Mouse (Mus musculus) spleen, adult 2 months (tissue): ENCODE measurements around the gene Cym. TPM values are rescaled to one million over a fixed set of nuclear protein-coding genes. Genes with fewer than 3 reads are reported as not detected.

Experiments
- DNase-seq, 2 experiments: peaks; one replicate each; pipeline versions ENCODE4 v3.0.0 to v3.0.0-alpha.2; 2012 to 2021; ENCODE audit warnings: low spot score in 2 of 2, low read depth in 1 of 2
- H3K27ac ChIP-seq: fragments of 200-500 bp; 2 replicates; pipeline ENCODE4 v1.5.1; 2012; ENCODE audit warnings: low read length, inconsistent platforms; ENCODE audit not compliant: insufficient read depth
- H3K27me3 ChIP-seq: fragments of 200-500 bp; 2 replicates; pipeline ENCODE4 v1.6.1; 2012; ENCODE audit warnings: mild to moderate bottlenecking, moderate library complexity, low read length, inconsistent platforms; ENCODE audit not compliant: control insufficient read depth, insufficient read depth
- H3K36me3 ChIP-seq: fragments of 200-500 bp; 2 replicates; pipeline ENCODE4 v1.6.1; 2012; ENCODE audit warnings: mild to moderate bottlenecking, low read length, inconsistent platforms; ENCODE audit not compliant: control insufficient read depth, insufficient read depth
- H3K4me1 ChIP-seq: fragments of 200-500 bp; 2 replicates; pipeline ENCODE4 v1.6.1; 2011; ENCODE audit warnings: inconsistent platforms; ENCODE audit not compliant: control insufficient read depth, insufficient read depth, insufficient read length
- H3K4me3 ChIP-seq: fragments of 200-500 bp; 2 replicates; pipeline ENCODE4 v1.5.1; 2011; ENCODE audit warnings: mild to moderate bottlenecking, inconsistent platforms; ENCODE audit not compliant: insufficient read depth, insufficient read length; ENCODE audit errors: extremely low read depth
- CTCF ChIP-seq: fragments of 200-500 bp; IDR thresholded peaks from 2 replicates; pipeline ENCODE4 v1.5.1; 2011; ENCODE audit warnings: mild to moderate bottlenecking, inconsistent platforms; ENCODE audit not compliant: insufficient read depth, insufficient read length, insufficient replicate concordance; ENCODE audit errors: extremely low read depth
- POLR2A ChIP-seq: fragments of 200-500 bp; IDR thresholded peaks from 2 replicates; pipeline ENCODE4 v1.6.1; 2011; ENCODE audit warnings: low read depth, low read length, inconsistent platforms
- WGBS: fragments of 180-500 bp; shearing (Covaris S2); methylation state at CpG from one replicate; pipeline ENCODE4 v1.1.7; 2018; 5-methylcytosine and 5-hydroxymethylcytosine counted together
- polyA plus RNA-seq: library from polyadenylated mRNA; depleted of rRNA; stranded (reverse); fragments of >200 nt; gene quantifications from 2 replicates; pipeline ENCODE4 v1.2.3, GENCODE M21; 2012; rRNA removed

Gene Cym
- polyA plus RNA-seq, 1 experiment: 0.33 TPM

DNA sequence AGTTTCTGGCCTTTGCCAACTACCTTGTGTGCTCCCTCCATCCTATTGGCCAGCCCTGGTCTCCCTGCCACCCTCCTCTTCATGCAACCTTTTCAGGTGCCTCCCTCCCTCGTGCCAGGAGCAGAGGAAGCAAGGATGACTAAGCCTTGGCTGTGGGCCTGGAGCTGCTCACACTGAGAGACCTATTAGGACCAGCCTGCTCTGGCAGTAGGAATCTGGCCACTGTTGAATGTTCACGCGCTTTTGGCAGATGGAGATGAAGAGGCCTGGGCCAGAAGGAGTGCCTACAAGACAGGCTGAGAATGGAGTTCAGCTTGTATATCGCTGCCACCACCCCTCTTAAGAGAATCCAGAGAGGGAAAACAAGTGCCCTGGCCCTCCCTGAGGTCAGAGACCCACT, 46.0 kb downstream of the Cym start:
- TF ChIP-seq CTCF (no peak), POLR2A (no peak)
- Histone ChIP-seq H3K27me3 (no peaks in the 10 kb centered on the region), H3K4me3 (no peak overlapping the region), H3K36me3 (no peaks in the 10 kb centered on the region), H3K27ac (no peak overlapping the region), H3K4me1 (no peaks in the 10 kb centered on the region)
- DNase-seq: no peak
- WGBS: 50% methylated on average over 4 of the region's 4 CpGs

DNA sequence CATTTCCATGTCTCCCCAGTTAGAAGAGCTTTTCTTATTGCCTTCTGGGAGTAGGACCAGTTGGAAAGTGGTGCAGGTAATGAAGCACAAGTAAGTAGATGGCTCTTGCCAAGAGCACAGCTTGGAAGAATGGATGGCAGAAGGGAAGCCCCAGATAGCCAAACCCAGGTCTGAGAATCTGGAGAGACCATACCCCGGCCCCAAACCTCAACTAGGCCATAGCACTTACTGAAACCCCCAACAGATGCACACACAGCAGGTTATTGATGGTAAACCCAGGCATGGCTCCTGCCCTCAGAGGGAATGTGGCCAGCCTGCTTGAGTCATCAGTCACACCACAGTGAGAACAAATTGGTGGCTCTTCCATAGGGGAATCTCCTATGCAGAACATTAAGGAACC, 49.0 kb downstream of the Cym start:
- DNase-seq: no peak
- 71% methylated on average over 1 of the region's 1 CpGs for WGBS
- H3K27me3 ChIP-seq: no peaks in the 10 kb centered on the region
- H3K4me3 ChIP-seq: no peak overlapping the region
- H3K4me1 ChIP-seq: no peaks in the 10 kb centered on the region
- TF ChIP-seq POLR2A: no peak
- no peak for TF ChIP-seq CTCF
- no peak overlapping the region for H3K27ac ChIP-seq
- H3K36me3 ChIP-seq: no peaks in the 10 kb centered on the region

DNA sequence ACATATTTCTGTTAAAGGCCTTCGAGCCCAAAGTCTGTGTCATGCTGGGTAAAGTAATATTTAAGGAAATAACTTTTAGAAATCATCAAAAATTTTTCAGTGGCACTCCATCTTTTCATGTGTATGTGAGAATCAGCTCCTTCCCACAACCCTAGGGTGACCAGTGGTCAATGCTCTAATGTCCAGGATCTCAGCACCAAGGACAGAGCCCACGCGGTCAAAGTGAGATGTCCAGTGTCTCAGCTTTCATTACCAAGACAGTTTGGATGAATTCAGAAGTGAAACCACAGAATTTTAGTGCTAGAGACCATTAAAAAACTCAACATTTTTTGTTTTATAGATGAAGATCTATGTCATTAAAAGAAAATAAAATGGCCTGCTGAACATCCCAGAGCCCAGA, 49.6 kb downstream of the Cym start:
- H3K27me3 ChIP-seq: no peaks in the 10 kb centered on the region
- H3K36me3 ChIP-seq: no peaks in the 10 kb centered on the region
- no peak for DNase-seq
- TF ChIP-seq POLR2A (no peak), CTCF (no peak)
- no peak overlapping the region for H3K4me3 ChIP-seq
- H3K4me1 ChIP-seq: no peaks in the 10 kb centered on the region
- 81% methylated on average over 3 of the region's 3 CpGs for WGBS
- H3K27ac ChIP-seq: no peak overlapping the region

DNA sequence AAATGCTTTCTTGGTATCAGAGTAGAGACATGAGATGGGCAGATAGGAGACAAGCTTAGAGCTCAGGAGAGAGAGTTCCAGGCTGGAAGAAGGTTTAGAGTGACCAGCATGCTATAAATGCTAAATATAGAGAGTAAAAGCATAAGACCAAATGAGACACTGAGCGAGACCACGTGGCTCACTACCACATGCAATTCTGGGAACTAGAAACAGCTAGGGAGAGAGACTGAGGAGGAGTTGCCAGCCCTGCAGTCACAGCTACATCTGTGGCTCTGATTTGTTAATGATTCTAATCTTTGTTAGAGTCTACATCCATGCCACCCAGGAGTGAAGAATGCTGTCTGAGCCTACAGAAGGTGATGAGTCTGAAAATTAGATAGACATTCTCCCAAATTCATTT, 52.0 kb downstream of the Cym start:
- H3K4me3 ChIP-seq: no peak overlapping the region
- no peak overlapping the region for H3K27ac ChIP-seq
- 75% methylated on average over 2 of the region's 2 CpGs for WGBS
- H3K36me3 ChIP-seq: no peaks in the 10 kb centered on the region
- DNase-seq: no peak
- TF ChIP-seq POLR2A: no peak
- no peak for TF ChIP-seq CTCF
- H3K4me1 ChIP-seq: no peaks in the 10 kb centered on the region
- H3K27me3 ChIP-seq: no peaks in the 10 kb centered on the region

DNA sequence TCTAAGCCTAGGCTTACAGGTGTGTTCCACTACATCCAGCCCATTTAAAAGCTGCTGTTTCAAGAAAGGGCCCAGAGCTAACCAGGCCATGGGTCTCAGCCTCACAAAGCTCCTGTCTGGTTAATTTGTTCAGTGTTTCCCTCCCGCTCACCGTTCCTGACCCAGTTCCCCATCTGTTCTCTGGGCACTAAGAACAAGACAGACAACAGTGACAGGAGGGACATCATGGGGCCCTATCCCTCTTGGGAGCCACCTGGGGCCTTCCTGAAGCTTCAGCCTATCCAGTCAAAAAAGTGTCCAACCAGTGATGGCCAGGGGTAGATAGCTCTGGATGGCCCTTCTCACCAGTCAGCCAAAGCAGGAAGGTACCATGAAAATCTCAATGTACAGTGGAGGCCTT, 58.8 kb downstream of the Cym start:
- 96% methylated on average over 2 of the region's 2 CpGs for WGBS

More for the DNA sequence above, 58.8 kb downstream of the Cym start:
- TF ChIP-seq POLR2A: no peak
- TF ChIP-seq CTCF: no peak
- Histone ChIP-seq H3K4me1 (no peaks in the 10 kb centered on the region), H3K27me3 (no peaks in the 10 kb centered on the region), H3K36me3 (no peaks in the 10 kb centered on the region), H3K4me3 (no peak overlapping the region), H3K27ac (no peak overlapping the region)
- DNase-seq: no peak

Other genes starting within 250 kb of the Cym start
- gene Kcna3, start 185.6 kb downstream of the Cym start, polyA plus RNA-seq: 21.0 and 32.2 TPM in 2 replicates
- gene Kcna2, start 120.6 kb downstream of the Cym start, polyA plus RNA-seq: 2.5 and 3.8 TPM in 2 replicates
- not detected in 2 replicates for gene Kcna10, start 38.7 kb downstream of the Cym start, polyA plus RNA-seq
- not detected in 2 replicates for gene A630076J17Rik, start 8.9 kb upstream of the Cym start, polyA plus RNA-seq
- not detected in 2 replicates for gene Prok1, start 18.0 kb upstream of the Cym start, polyA plus RNA-seq
- 54.0 and 59.0 TPM in 2 replicates for gene Lamtor5, start 57.1 kb upstream of the Cym start, polyA plus RNA-seq
- gene Slc16a4, start 69.5 kb upstream of the Cym start, polyA plus RNA-seq: 0.04 and 0.05 TPM in 2 replicates
- 8.1 and 9.0 TPM in 2 replicates for gene Rbm15, start 111.9 kb upstream of the Cym start, polyA plus RNA-seq
- 0.14 and 0.21 TPM in 2 replicates for gene Kcnc4, start 237.8 kb upstream of the Cym start, polyA plus RNA-seq